Mouse (Mus musculus) MEL (cell line): Measurements from ENCODE around the gene Wdr59. TPM values are rescaled to one million over a fixed set of nuclear protein-coding genes. Genes with fewer than 3 reads are reported as not detected.

Source experiments
- DNase-seq: peaks from one replicate; pipeline ENCODE4 v3.0.0; 2011; ENCODE audit warnings: low read depth, low spot score
- H3K27ac ChIP-seq: 2 replicates; pipeline ENCODE4 v1.5.1; 2012; ENCODE audit warnings: low read depth, mild to moderate bottlenecking, control low read depth, low read length, moderate library complexity; ENCODE audit not compliant: control insufficient read depth
- H3K27me3 ChIP-seq, 2 experiments: fragments of 150-350 bp in 1 of 2; sonication (generic) in 1 of 2; 2 replicates each; pipeline ENCODE4 v1.6.1; 2012; ENCODE audit warnings: low read length in 2 of 2, mild to moderate bottlenecking in 2 of 2, improper control_type of control experiment in 1 of 2, moderate library complexity in 1 of 2; ENCODE audit not compliant: insufficient read depth in 2 of 2, control insufficient read depth in 1 of 2
- H3K36me3 ChIP-seq, 2 experiments: 2 replicates each; pipeline ENCODE4 v1.6.1; 2012 to 2014; ENCODE audit warnings: low read length in 2 of 2, improper control_type of control experiment in 1 of 2, inconsistent platforms in 1 of 2, mild to moderate bottlenecking in 1 of 2; ENCODE audit not compliant: insufficient read depth in 2 of 2, control insufficient read depth in 1 of 2
- H3K4me1 ChIP-seq, 2 experiments: fragments of 150-350 bp in 1 of 2; sonication (generic) in 1 of 2; 2 replicates each; pipeline ENCODE4 v1.6.1; 2012; ENCODE audit warnings: low read length in 2 of 2, improper control_type of control experiment in 1 of 2, mild to moderate bottlenecking in 1 of 2; ENCODE audit not compliant: insufficient read depth in 2 of 2, control insufficient read depth in 1 of 2
- H3K4me3 ChIP-seq, 2 experiments: fragments of 150-350 bp in 1 of 2; sonication (generic) in 1 of 2; 2 replicates each; pipeline ENCODE4 v1.5.1; 2012; ENCODE audit warnings: low read depth in 2 of 2, low read length in 2 of 2, mild to moderate bottlenecking in 2 of 2, moderate library complexity in 2 of 2, control low read depth in 1 of 2, improper control_type of control experiment in 1 of 2; ENCODE audit not compliant: control insufficient read depth in 1 of 2, insufficient read depth in 1 of 2
- H3K79me2 ChIP-seq: 2 replicates; pipeline ENCODE4 v1.6.1; 2012; ENCODE audit warnings: mild to moderate bottlenecking, low read length, moderate library complexity; ENCODE audit not compliant: control insufficient read depth, poor library complexity, insufficient read depth
- H3K9ac ChIP-seq: 2 replicates; pipeline ENCODE4 v1.6.1; 2012; ENCODE audit warnings: low read depth, mild to moderate bottlenecking, control low read depth, low read length, moderate library complexity; ENCODE audit not compliant: control insufficient read depth, poor library complexity, severe bottlenecking
- H3K9me3 ChIP-seq: fragments of 150-350 bp; sonication (generic); replicated peaks from 2 replicates; pipeline ENCODE4 v1.6.1; 2012; ENCODE audit warnings: mild to moderate bottlenecking, low read length, improper control_type of control experiment, moderate library complexity; ENCODE audit not compliant: insufficient read depth
- BHLHE40 ChIP-seq: IDR thresholded peaks from 2 replicates; pipeline ENCODE4 v1.6.1; 2012; ENCODE audit warnings: low read depth, mild to moderate bottlenecking, inconsistent platforms, low read length, improper control_type of control experiment, borderline replicate concordance
- CTCF ChIP-seq, 3 experiments: IDR thresholded peaks in 2 of 3; conservative IDR thresholded peaks in 1 of 3; 2 replicates each; pipeline ENCODE4 v1.5.1; 2011 to 2012; ENCODE audit warnings: low read length in 3 of 3, low read depth in 2 of 3, mild to moderate bottlenecking in 2 of 3, improper control_type of control experiment in 1 of 3, inconsistent platforms in 1 of 3, mixed read lengths in 1 of 3, moderate library complexity in 1 of 3; ENCODE audit not compliant: control insufficient read depth in 1 of 3, insufficient read depth in 1 of 3, poor library complexity in 1 of 3, severe bottlenecking in 1 of 3
- ELF1 ChIP-seq: IDR thresholded peaks from 2 replicates; pipeline ENCODE4 v1.6.1; 2014; ENCODE audit warnings: low read depth, mild to moderate bottlenecking, inconsistent platforms, low read length, improper control_type of control experiment, moderate library complexity
- EP300 ChIP-seq, 2 experiments: IDR thresholded peaks; 2 replicates each; pipeline ENCODE4 v1.6.1; 2011; ENCODE audit warnings: improper control_type of control experiment in 2 of 2, low read length in 2 of 2, low read depth in 1 of 2, mild to moderate bottlenecking in 1 of 2
- ETS1 ChIP-seq: IDR thresholded peaks from 2 replicates; pipeline ENCODE4 v1.6.1; 2012; ENCODE audit warnings: low read depth, mild to moderate bottlenecking, inconsistent platforms, low read length, improper control_type of control experiment, moderate library complexity
- GATA1 ChIP-seq: IDR thresholded peaks from 2 replicates; pipeline ENCODE4 v1.6.1; 2011; ENCODE audit warnings: low read depth, low read length, improper control_type of control experiment
- HCFC1 ChIP-seq: IDR thresholded peaks from 2 replicates; pipeline ENCODE4 v1.6.1; 2012; ENCODE audit warnings: low read depth, mild to moderate bottlenecking, inconsistent platforms, low read length, improper control_type of control experiment, moderate library complexity
- MAX ChIP-seq: IDR thresholded peaks from 2 replicates; pipeline ENCODE4 v1.6.1; 2011; ENCODE audit warnings: low read length, improper control_type of control experiment
- MEF2A ChIP-seq: IDR thresholded peaks from 2 replicates; pipeline ENCODE4 v1.6.1; 2014; ENCODE audit warnings: low read depth, mild to moderate bottlenecking, inconsistent platforms, low read length, improper control_type of control experiment; ENCODE audit not compliant: poor library complexity, insufficient replicate concordance, severe bottlenecking; ENCODE audit errors: extremely low read depth
- MXI1 ChIP-seq: IDR thresholded peaks from 2 replicates; pipeline ENCODE4 v1.6.1; 2011; ENCODE audit warnings: mild to moderate bottlenecking, low read depth, low read length, improper control_type of control experiment
- MYB ChIP-seq: IDR thresholded peaks from 2 replicates; pipeline ENCODE4 v1.6.1; 2011; ENCODE audit warnings: mild to moderate bottlenecking, low read depth, low read length, improper control_type of control experiment
- MYC ChIP-seq: IDR thresholded peaks from 2 replicates; pipeline ENCODE4 v1.6.1; 2011; ENCODE audit warnings: low read depth, mild to moderate bottlenecking, low read length, improper control_type of control experiment, moderate library complexity
- NRF1 ChIP-seq: IDR thresholded peaks from 2 replicates; pipeline ENCODE4 v1.6.1; 2014; ENCODE audit warnings: low read depth, mild to moderate bottlenecking, inconsistent platforms, low read length, improper control_type of control experiment, moderate library complexity; ENCODE audit not compliant: poor library complexity, insufficient read depth, severe bottlenecking
- POLR2AphosphoS2 ChIP-seq: IDR thresholded peaks from 2 replicates; pipeline ENCODE4 v1.6.1; 2011; ENCODE audit warnings: low read length, improper control_type of control experiment
- POLR2AphosphoS5 ChIP-seq: IDR thresholded peaks from 2 replicates; pipeline ENCODE4 v1.6.1; 2012; ENCODE audit warnings: low read depth, borderline replicate concordance, mild to moderate bottlenecking, inconsistent platforms, low read length, moderate library complexity, mixed read lengths
- RAD21 ChIP-seq: IDR thresholded peaks from 2 replicates; pipeline ENCODE4 v1.6.1; 2011; ENCODE audit warnings: mild to moderate bottlenecking, low read depth, low read length, improper control_type of control experiment
- RCOR1 ChIP-seq: IDR thresholded peaks from 2 replicates; pipeline ENCODE4 v1.6.1; 2012; ENCODE audit warnings: low read depth, mild to moderate bottlenecking, inconsistent platforms, low read length, improper control_type of control experiment
- SMC3 ChIP-seq: IDR thresholded peaks from 2 replicates; pipeline ENCODE4 v1.6.1; 2011; ENCODE audit warnings: low read depth, low read length, improper control_type of control experiment
- TAL1 ChIP-seq: IDR thresholded peaks from 2 replicates; pipeline ENCODE4 v1.6.1; 2012; ENCODE audit warnings: mild to moderate bottlenecking, inconsistent platforms, low read length, moderate library complexity, mixed read lengths
- ZC3H11A ChIP-seq: IDR thresholded peaks from 2 replicates; pipeline ENCODE4 v1.6.1; 2012; ENCODE audit warnings: low read depth, mild to moderate bottlenecking, inconsistent platforms, low read length, improper control_type of control experiment
- ZNF384 ChIP-seq: IDR thresholded peaks from 2 replicates; pipeline ENCODE4 v1.6.1; 2012; ENCODE audit warnings: low read depth, mild to moderate bottlenecking, inconsistent platforms, low read length, improper control_type of control experiment
- polyA plus RNA-seq, 2 experiments: library from polyadenylated mRNA; stranded (reverse) in 1 of 2; unstranded in 1 of 2; fragments of >175 nt in 1 of 2; fragments of >200 nt in 1 of 2; gene quantifications; 2 replicates each; pipeline versions ENCODE4 v1.2.1 to v1.2.4; 2012; ENCODE audit warnings: low replicate concordance in 2 of 2, low read depth in 1 of 2; ENCODE audit not compliant: insufficient read length in 2 of 2, insufficient read depth in 1 of 2, missing spikeins in 1 of 2
- total RNA-seq: library from RNA; depleted of rRNA; stranded (reverse); fragments of 300-350 nt; gene quantifications from 2 replicates; pipeline ENCODE4 v1.2.3, GENCODE M21; 2012

Wdr59 gene
- total and polyA plus RNA-seq, 3 experiments = 6.5 to 16.6 TPM; not detected in 1

- TF ChIP-seq NRF1 (no peak), HCFC1 (no peak)
Observed at GRCm38 (mm10) chr8:111439189-111439588, 82.7 kb downstream of the Wdr59 start (continued).

GRCm38 (mm10) chr8:111435071-111435828 lies 86.6 kb downstream of the Wdr59 start:
- TF ChIP-seq EP300 (IDR thresholded peaks at IDR 0.05; ENCODE audit: low read depth in 1 of 2, low read length in 2 of 2) (0 out of 4 replicates have a peak, but pooled peaks of 1 of the 2 experiments have one; percentile 36), BHLHE40 (no peak), GATA1 (peak; percentile 36; the same call in 1 of the 2 replicates)
- Histone ChIP-seq H3K27ac (no peak overlapping the region), H3K4me1 (peaks cover 2 to 3% of the 10 kb centered on the region in 2 experiments; a peak in 2 of 4 replicates), H3K4me3 (peak overlapping the region in 1 of 2 experiments; percentile 39; a peak in 1 of 4 replicates), H3K79me2 (no peaks in the 10 kb centered on the region), H3K9ac (peak overlapping the region; percentile 31; the same call in 1 of the 2 replicates), H3K36me3 (no peaks in the 10 kb centered on the region; a peak in 1 of 4 replicates), H3K9me3 (no peaks in the 10 kb centered on the region), H3K27me3 (peaks cover 1 to 6% of the 10 kb centered on the region in 2 experiments; a peak in 2 of 4 replicates)
- peak; percentile 70 for DNase-seq

- H3K36me3 ChIP-seq = no peaks in the 10 kb centered on the region; a peak in 1 of 4 replicates
Observed at GRCm38 (mm10) chr8:111424646-111425045, 97.2 kb downstream of the Wdr59 start.

GRCm38 (mm10) chr8:111424181-111424580 lies 97.7 kb downstream of the Wdr59 start:
- Histone ChIP-seq H3K27ac (no peak overlapping the region), H3K9me3 (no peaks in the 10 kb centered on the region), H3K4me1 (no peaks in the 10 kb centered on the region), H3K79me2 (no peaks in the 10 kb centered on the region), H3K36me3 (no peaks in the 10 kb centered on the region; a peak in 1 of 4 replicates), H3K4me3 (no peak overlapping the region), H3K27me3 (peaks cover 11 to 24% of the 10 kb centered on the region in 2 experiments), H3K9ac (no peak overlapping the region)
- TF ChIP-seq BHLHE40 (no peak), ELF1 (no peak), RCOR1 (no peak), EP300 (IDR thresholded peaks at IDR 0.05; ENCODE audit: low read depth in 1 of 2, low read length in 2 of 2) (no peak), POLR2AphosphoS2 (no peak), MEF2A (no peak), ZNF384 (no peak), MYB (no peak), MAX (no peak), SMC3 (no peak), ETS1 (no peak), CTCF (IDR thresholded peaks at IDR 0.05 in 2 of 3, conservative IDR thresholded peaks at IDR 0.05 in 1 of 3; ENCODE audit: control insufficient read depth in 1 of 3, insufficient read depth in 1 of 3, low read depth in 2 of 3, low read length in 3 of 3, poor library complexity in 1 of 3, severe bottlenecking in 1 of 3) (no peak), MYC (no peak), ZC3H11A (no peak), TAL1 (no peak)
- no peak for DNase-seq

More at GRCm38 (mm10) chr8:111424646-111425045, 97.2 kb downstream of the Wdr59 start:
- no peak overlapping the region for H3K9ac ChIP-seq
- H3K79me2 ChIP-seq = no peaks in the 10 kb centered on the region
- H3K27ac ChIP-seq = no peak overlapping the region
- DNase-seq = no peak
- H3K9me3 ChIP-seq = no peaks in the 10 kb centered on the region
- H3K27me3 ChIP-seq = peaks cover 15 to 27% of the 10 kb centered on the region in 2 experiments
- H3K4me1 ChIP-seq = no peaks in the 10 kb centered on the region
- H3K4me3 ChIP-seq = no peak overlapping the region
- TF ChIP-seq EP300 (IDR thresholded peaks at IDR 0.05; ENCODE audit: low read depth in 1 of 2, low read length in 2 of 2) (no peak), POLR2AphosphoS5 (no peak), ZNF384 (no peak), RAD21 (no peak), POLR2AphosphoS2 (no peak), MXI1 (no peak)
